Mouse (Mus musculus) thymus, postnatal 0 days (tissue): Measurements from ENCODE around the gene Cwc27. TPM values are rescaled to one million over a fixed set of nuclear protein-coding genes. Genes with fewer than 3 reads are reported as not detected.
A peak's percentile ranks its signal among the peaks of the same experiment; 100 is the strongest.

ENCODE experiments used
- DNase-seq: peaks from one replicate; pipeline ENCODE4 v3.0.0-alpha.2; 2015; ENCODE audit warnings: low spot score
- polyA plus RNA-seq: library from polyadenylated mRNA; unstranded; fragments of >200 nt; fragmentation: Nextera tagmentation; extraction: Ambion mirVana; gene quantifications from 2 replicates; pipeline ENCODE4 v1.2.1, GENCODE M21; 2015

Cwc27 gene
- polyA plus RNA-seq = 21.2 and 24.3 TPM in 2 replicates

GRCm38 (mm10) chr13:104816635-104817571 lies at the start of gene Cwc27:
Gene Cwc27 (minus strand): TSS chr13:104817142.
- DNase-seq = peak; percentile 89

GRCm38 (mm10) chr13:104866726-104867125 lies 49.8 kb upstream of the Cwc27 start:
- DNase-seq = no peak

GRCm38 (mm10) chr13:104863127-104863979 lies 46.4 kb upstream of the Cwc27 start, which contains the start of gene Shisal2b:
Gene Shisal2b (minus strand): TSS chr13:104863893.
- peak; percentile 35 for DNase-seq

GRCm38 (mm10) chr13:104853645-104854044 lies 36.7 kb upstream of the Cwc27 start:
- DNase-seq = no peak

GRCm38 (mm10) chr13:104843295-104844089 lies 26.6 kb upstream of the Cwc27 start:
- no peak for DNase-seq

GRCm38 (mm10) chr13:104841937-104842336 lies 25.0 kb upstream of the Cwc27 start:
- DNase-seq = no peak

GRCm38 (mm10) chr13:104837628-104838027 lies 20.7 kb upstream of the Cwc27 start:
- no peak for DNase-seq

- no peak for DNase-seq
Measured at GRCm38 (mm10) chr13:104832811-104833210, 15.9 kb upstream of the Cwc27 start.

- DNase-seq = no peak
Measured at GRCm38 (mm10) chr13:104825470-104825869, 8.5 kb upstream of the Cwc27 start.

GRCm38 (mm10) chr13:104822411-104822838 lies 5.5 kb upstream of the Cwc27 start:
- no peak for DNase-seq

GRCm38 (mm10) chr13:104821908-104822307 lies 5.0 kb upstream of the Cwc27 start:
- no peak for DNase-seq

GRCm38 (mm10) chr13:104821192-104821591 lies 4.2 kb upstream of the Cwc27 start:
- no peak for DNase-seq

GRCm38 (mm10) chr13:104817696-104818095 lies 754 bp upstream of the Cwc27 start:
- DNase-seq = no peak

- DNase-seq = peak; percentile 65
Measured at GRCm38 (mm10) chr13:104816270-104816634, 690 bp downstream of the Cwc27 start.

GRCm38 (mm10) chr13:104805681-104806080 lies 11.3 kb downstream of the Cwc27 start:
- DNase-seq = peak; percentile 71

- DNase-seq = no peak
Measured at GRCm38 (mm10) chr13:104799566-104800182, 17.3 kb downstream of the Cwc27 start.

GRCm38 (mm10) chr13:104799067-104799466 lies 17.9 kb downstream of the Cwc27 start:
- DNase-seq = no peak

GRCm38 (mm10) chr13:104794421-104794820 lies 22.5 kb downstream of the Cwc27 start:
- DNase-seq = no peak

GRCm38 (mm10) chr13:104792184-104792583 lies 24.8 kb downstream of the Cwc27 start, which contains the start of gene Srek1ip1:
Gene Srek1ip1 (plus strand): TSS chr13:104792484.
- DNase-seq = no peak

- DNase-seq = peak; percentile 61
Measured at GRCm38 (mm10) chr13:104789663-104790062, 27.3 kb downstream of the Cwc27 start.
